Mouse (Mus musculus): ENCODE data around the gene Trim47.
"Not testable (repeated sequence)": the region's sequence is repeated elsewhere in the genome, so short reads cannot be mapped to it uniquely, and the experiment has no call there.

Trim47 gene

DNA sequence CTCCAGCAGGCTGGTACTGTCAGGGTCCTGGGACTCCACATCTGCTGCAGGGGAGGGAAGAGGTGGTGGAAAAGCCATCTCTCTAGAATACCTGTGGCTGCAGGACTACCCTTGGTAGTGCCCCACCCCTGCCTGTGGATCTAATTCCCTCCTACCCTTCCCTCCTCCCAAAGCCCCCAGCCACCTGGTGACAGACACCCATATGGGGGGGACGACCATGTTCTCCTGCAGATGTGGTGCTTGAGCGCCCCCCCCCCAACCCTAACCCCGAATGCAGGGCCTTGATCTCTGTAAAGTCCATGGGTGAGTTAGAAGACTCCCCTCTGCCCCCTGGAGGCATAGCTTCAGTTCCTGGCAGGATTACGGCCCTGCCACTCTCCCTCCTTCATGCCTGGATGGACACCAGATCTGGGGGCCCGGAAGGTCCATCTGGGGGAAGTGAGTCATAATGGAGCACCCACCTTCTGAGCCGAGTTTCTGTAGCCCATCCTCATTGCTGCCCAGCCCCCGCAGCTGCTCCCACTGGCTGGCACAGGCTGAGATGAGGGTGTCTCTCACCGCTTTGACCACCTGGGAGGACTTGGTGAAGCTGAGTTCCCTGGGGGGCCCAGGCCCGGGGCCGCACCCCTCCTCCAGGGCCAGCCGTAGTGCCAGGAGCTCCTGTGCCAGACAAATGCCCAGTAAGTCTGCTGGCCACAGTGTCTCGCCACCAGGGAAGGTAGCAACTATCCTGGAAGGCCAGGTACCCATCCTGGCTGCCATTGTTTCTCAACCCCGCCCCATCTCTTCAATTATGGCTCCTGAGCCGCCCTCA, 19.8 kb downstream of the Trim47 start:
- DNase-seq: peak; percentile 42

DNA sequence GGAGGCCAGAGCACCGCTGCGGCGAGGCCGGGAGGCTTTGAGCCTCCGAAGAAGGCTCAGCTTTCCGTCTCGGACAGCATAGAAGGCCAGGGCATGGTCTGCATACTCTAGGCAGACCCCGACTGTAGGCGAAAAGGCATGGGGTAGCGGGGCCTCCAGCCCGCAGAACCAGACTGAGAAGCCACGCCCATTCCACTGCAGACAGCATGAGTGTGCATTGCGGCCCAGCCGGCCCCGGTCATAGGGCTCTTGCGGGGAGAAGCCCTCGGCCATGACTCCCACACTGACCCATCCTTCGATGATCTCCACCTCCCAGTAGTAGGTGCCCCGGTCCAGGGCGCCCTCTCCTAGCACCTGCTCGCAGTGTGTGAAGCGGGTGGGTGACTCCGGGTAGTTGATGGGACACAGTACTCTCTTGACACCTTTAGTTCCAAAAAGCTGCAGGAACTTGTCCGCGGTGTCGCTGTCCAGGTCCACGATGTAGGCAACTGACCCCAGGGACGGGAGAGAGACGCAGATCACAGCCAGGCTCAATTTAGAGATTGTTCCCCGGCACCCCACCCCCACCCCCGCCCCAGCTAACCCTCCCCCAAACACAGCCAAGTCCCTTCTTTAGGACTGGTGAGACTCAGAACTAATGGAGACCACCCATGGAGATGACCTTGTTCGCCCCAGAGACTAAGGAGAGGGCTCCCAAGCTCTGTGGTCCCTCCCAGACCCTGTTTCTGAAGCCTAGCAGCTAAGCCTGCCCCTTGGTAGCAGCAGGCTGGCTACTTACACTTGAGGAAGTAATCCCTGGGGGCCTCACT, 20.7 kb downstream of the Trim47 start:
- DNase-seq: no peak

DNA sequence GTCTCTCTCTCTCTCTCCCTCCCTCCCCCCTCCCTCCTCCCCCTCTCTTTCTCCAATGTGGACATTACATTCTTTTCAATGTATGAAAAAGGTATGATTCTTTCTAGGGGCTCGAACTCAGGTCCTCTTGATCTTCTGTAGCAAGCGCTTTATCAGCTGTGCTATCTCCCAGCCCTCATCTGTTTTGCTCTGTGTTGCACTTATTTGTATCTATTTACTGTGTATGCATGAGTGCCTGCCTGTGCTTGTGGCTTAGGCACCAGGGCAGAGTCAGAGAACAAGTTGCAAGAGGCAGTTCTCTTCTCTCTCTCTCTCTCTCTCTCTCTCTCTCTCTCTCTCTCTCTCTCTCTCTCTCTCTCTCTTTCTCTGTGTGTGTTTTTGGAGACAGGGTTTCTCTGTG, 21.9 kb downstream of the Trim47 start:
- no peak for DNase-seq

- peak; percentile 92 for DNase-seq
Observed at GRCm38 (mm10) chr11:116104006-116104646, 22.9 kb downstream of the Trim47 start.

- DNase-seq: peak; percentile 45
Observed at GRCm38 (mm10) chr11:116103572-116103971, 23.4 kb downstream of the Trim47 start.

GRCm38 (mm10) chr11:116102472-116102871, 24.5 kb downstream of the Trim47 start:
- no peak for DNase-seq

- DNase-seq: peak; percentile 57
Observed at GRCm38 (mm10) chr11:116101931-116102381, 25.1 kb downstream of the Trim47 start.

GRCm38 (mm10) chr11:116100839-116101238, 26.2 kb downstream of the Trim47 start:
- no peak for DNase-seq

DNA sequence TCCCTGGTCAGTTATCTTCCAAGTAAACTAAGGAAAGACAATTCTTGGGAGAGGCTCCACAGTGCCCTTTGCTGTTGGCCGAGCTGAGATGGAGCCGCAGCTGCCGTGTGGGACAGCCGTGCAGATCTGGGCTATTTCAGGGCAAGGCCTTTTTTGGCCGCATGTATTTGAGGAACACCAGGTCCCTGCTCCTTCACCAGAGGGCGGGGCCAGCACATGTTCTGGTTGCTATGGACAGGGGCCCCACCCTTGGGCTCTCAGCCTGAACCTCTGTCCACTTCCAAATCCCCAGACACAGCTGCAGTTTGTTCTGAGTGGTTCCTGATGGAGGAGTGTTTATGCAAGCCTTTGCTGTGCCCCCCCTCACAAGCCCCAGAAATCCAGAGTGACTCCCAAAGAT, 26.6 kb downstream of the Trim47 start:
- DNase-seq: peak; percentile 75

DNA sequence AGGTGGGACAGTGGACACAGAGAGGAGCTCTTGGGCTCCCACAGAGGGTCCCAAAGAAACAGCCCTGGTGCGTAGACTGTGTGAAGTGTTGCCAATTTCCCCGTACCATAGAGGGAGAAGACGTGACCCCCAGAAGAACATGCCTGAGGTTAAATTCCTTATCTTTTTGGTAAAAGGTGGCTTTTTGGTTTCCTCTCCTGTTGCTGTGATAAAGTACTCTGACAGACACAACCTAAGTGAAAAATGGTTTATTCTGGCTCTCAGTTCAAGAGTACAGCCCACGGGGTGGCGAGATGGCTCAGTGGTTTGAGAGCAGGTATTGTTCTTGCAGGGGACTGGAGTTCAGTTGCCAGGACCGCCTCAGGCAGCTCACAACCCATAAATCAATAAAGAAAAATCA, 27.5 kb downstream of the Trim47 start:
- DNase-seq: no peak

GRCm38 (mm10) chr11:116098711-116099460, 28.1 kb downstream of the Trim47 start:
- peak; percentile 79 for DNase-seq

DNA sequence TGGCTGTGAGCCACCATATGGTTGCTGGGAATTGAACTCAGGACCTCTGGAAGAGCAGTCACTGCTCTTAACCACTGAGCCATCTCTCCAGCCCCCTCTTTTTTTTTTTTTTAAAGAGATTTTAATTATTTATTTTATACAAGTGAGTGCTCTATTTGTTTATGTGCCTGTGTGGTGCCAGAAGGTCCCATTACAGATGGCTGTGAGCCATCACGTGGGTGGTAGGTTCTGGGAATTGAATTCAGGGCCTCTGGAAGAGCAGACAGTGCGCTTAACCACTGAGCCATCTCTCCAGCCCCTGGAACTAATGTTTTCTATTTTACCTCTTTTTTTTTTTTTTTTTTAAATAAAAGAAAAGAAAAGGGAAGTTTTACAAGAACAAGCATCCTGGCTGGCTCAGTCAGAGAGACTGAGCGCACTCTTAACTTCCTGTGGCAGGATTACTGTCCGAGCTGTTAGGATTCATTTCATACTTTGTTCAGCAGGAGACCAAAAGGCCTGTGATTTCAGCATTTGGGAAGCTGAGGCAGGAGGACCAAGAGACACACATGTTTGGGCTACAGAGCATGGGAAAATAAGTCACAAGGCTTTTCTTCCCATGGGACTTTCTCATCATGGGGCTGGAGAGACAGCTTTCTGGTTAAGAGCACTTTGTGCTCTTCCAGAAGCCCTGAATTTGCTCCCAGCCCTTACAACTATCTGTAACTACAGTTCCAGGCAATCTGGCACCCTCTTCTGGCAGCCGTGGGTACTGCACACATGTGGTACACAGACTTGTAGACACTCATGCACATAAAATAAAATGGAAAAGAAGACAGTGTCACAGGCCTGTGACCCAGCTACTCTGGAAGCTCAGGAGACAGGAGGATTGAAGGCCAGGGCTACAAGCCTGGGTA, 30.5 kb downstream of the Trim47 start:
- no peak for DNase-seq

- peak; percentile 78 for DNase-seq
Observed at GRCm38 (mm10) chr11:116095573-116095972, 31.4 kb downstream of the Trim47 start.

GRCm38 (mm10) chr11:116093771-116094565, 33.0 kb downstream of the Trim47 start:
- no peak for DNase-seq

- not testable (repeated sequence) for DNase-seq
Observed at GRCm38 (mm10) chr11:116092959-116093358, 34.1 kb downstream of the Trim47 start.

DNA sequence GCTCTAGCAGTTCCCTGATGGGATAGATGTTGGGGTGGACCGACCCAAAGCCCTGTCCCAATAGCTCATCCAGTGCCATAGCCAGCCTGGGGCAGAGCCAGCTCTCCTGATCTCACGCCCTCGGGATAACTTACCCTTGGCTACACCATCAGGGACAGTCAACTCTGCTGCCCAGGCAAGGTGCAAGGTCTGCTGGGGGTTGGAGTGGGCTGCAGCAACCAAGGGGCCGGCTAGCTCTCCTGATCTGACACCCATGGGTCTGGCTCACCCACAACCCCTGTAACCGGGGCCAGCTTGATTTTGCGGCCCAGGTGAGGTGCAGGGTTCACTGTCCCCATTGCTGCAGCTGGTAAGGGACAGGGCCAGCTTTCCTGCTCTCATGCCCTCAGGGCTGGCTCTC, 35.4 kb downstream of the Trim47 start:
- no peak for DNase-seq

DNA sequence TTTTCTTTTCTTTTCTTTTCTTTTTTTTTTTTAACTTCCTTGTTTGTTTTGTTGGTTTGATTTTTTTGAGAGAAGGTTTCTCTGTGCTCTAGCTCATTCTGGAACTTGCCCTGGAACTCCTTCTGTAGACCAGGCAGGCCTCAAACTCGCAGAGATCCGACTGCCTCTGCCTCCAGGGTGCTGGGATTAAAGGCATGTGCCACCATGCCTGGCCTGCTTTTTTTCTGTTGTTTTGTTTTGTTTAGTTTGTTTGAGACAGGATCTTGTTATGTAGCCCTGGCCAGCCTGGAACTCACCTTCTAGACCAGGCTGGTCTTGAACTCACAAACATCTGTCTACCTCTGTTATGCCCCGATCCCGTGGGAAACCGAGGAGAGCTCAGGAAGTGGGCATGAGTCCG, 37.5 kb downstream of the Trim47 start:
- DNase-seq: no peak

DNA sequence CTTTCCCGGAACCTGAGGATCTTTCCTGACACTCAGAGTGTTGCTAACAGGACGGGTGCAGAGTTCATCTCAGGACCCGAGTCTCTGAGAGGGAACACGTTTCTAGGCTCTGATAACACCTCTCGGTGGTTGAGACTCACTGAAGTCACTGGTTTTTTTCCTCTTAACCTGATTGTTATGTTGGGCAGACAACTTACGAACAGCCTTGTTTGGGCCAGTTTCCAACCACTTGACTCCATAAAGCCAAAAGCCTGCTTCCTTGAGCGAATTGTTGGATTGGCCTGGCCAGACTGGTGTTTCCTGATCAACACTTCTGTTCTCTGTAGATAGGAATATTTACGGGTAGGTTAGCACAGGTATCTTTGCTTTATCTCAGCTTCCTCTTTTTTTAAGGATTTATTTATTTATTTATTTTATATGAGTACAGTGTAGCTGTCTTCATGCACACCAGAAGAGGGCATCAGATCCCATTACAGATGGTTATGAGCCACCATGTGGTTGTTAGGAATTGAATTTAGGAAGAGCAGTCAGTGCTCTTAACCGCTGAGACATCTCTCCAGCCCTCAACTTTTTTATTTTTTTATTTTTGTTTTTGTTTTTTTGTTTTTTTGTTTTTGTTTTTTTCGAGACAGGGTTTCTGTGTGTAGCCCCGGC, 38.1 kb downstream of the Trim47 start:
- peak; percentile 46 for DNase-seq

DNA sequence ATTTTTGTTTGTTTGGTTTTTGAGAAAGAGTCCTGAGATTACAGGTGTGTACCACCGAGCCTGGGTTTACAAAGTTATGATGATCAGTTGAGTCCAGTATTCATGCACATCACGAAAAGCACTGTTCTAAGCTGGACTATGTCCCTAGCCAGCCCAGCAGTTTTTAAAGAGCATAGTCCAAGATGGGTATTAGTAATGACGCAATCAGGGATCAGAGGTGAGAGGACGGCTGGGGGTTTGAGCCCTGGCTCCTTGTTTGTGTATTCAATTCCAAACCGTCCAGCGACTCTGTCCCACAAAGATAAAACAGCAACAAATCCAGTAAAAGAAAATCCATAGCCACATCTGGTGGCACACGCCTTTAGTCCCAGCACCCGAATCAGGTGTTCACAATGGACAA, 38.8 kb downstream of the Trim47 start:
- peak; percentile 68 for DNase-seq

Data from kidney, adult 11 months (tissue).